Mouse (Mus musculus): ENCODE measurements around the gene St3gal6. TPM values are rescaled to one million over a fixed set of nuclear protein-coding genes. Genes with fewer than 3 reads are reported as not detected.

St3gal6 gene
- 8.7 and 10.2 TPM in 2 replicates for polyA plus RNA-seq (2016; fragmentation: Nextera tagmentation; extraction: Ambion mirVana)

DNA sequence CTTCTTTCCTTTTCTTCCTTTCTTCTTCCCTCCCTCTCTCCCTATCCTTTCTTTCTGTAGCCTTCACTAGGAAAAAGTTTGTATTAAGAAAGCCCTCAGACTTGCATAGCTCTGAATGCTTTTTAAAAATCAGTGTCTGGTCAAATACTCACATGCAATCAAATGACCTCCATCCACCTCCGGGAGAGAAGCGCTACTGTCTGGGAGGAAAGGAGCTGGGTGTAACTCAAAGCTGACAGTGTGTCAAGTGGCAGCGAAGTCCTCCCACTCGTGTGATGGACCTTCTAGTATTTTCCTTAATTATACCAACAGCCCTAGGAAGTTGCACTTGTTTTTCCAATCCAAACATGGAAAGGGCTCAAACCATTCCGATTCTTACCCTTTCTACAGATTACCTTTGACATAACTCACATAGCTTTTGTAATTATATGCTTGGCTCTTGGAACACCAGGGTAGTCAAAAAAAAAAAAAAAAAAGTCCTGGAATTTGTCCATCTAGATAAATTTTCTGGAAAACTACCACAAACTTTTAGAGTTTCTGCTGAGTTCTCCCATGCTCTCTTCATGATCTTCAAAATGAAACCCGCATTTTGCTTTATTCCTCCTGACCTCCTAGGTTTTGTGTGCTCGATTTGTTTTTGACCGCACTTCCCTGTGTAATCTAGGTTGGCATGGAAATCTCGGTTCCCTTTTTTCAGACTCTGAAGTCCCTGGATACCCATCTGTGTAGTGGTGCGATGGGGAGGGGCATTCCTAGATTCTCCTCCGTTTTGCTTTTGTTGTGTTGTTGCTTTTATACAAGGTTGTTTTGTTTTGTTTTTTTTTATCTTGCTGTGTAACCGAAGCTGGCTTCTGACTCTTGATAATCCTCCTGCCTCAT lies at the start of gene St3gal6:
Gene St3gal6, minus strand, starts transcription at position 272 of the 879 bp plus-strand sequence.
- no peaks in the 10 kb centered on the region for H3K36me3 ChIP-seq
- 86% methylated on average over 12 of the region's 12 CpGs for WGBS
- H3K27me3 ChIP-seq (ENCODE audit: insufficient read depth, poor library complexity, severe bottlenecking), result peaks cover 17% of the 10 kb centered on the region; the same call in 1 of the 2 replicates
- H3K9me3 ChIP-seq, result peaks cover 8% of the 10 kb centered on the region
- peak within 1 kb of the TSS; percentile 75 for H3K4me3 ChIP-seq
- peak within 1 kb of the TSS; percentile 92 for H3K27ac ChIP-seq
- no peak for DNase-seq (ENCODE audit: low spot score)
- peaks cover 16% of the 10 kb centered on the region; the same call in 1 of the 2 replicates for H3K4me1 ChIP-seq (replicated peaks)

DNA sequence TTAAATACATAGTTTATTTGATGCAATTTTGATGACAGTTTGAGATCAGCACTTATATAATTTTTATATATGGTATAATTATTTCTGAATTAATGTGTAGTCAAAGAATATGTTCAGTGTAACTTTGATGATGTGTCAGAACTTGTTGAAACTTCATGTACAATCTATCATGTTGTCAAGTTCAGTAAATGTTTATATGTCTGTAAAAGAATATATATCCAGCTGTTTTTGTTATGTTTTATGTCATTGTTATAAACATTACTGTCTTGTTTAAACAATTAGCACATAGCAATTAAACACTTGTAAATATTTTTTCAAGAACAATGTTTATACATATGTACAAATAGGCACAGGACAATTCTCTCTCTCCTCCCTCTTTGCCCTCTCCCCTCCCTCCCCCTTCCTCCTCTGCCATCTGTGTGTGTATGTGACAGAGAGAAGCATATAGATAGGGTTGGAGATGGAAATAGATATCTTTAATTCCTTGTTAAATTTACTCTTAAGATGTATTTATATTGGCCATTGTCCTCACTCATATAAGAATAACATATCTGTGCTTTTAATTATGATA lies 46.7 kb upstream of the St3gal6 start:
- DNase-seq (ENCODE audit: low spot score), result no peak
- Histone ChIP-seq H3K36me3 (no peaks in the 10 kb centered on the region), H3K4me1 (replicated peaks) (no peaks in the 10 kb centered on the region), H3K4me3 (no peak overlapping the region), H3K9me3 (no peaks in the 10 kb centered on the region), H3K27me3 (ENCODE audit: insufficient read depth, poor library complexity, severe bottlenecking) (no peaks in the 10 kb centered on the region), H3K27ac (no peak overlapping the region)

DNA sequence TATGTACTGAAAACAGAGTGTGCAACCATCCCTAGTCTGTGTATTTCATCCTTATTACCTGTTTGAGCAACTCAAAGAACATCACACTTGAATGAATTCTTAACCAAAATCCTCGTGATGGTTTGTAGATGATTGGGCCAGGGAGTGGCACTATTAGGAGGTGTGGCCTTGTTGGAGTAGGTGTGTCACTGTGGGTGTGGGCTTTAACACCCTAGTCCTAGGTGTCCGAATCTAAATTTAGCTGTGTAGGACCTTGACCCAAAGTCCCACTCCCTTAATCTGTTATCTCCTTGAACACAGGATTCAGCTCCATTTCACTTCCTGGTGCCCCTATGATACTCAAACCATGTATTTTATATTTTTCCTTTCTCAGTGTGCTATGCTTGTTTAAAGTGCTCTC lies 37.2 kb upstream of the St3gal6 start:
- WGBS, result 87% methylated on average over 2 of the region's 2 CpGs
- H3K4me3 ChIP-seq, result no peak overlapping the region
- DNase-seq (ENCODE audit: low spot score), result no peak
- no peaks in the 10 kb centered on the region for H3K4me1 ChIP-seq (replicated peaks)
- no peaks in the 10 kb centered on the region for H3K36me3 ChIP-seq
- H3K27ac ChIP-seq, result no peak overlapping the region
- H3K27me3 ChIP-seq (ENCODE audit: insufficient read depth, poor library complexity, severe bottlenecking), result no peaks in the 10 kb centered on the region
- no peaks in the 10 kb centered on the region for H3K9me3 ChIP-seq

DNA sequence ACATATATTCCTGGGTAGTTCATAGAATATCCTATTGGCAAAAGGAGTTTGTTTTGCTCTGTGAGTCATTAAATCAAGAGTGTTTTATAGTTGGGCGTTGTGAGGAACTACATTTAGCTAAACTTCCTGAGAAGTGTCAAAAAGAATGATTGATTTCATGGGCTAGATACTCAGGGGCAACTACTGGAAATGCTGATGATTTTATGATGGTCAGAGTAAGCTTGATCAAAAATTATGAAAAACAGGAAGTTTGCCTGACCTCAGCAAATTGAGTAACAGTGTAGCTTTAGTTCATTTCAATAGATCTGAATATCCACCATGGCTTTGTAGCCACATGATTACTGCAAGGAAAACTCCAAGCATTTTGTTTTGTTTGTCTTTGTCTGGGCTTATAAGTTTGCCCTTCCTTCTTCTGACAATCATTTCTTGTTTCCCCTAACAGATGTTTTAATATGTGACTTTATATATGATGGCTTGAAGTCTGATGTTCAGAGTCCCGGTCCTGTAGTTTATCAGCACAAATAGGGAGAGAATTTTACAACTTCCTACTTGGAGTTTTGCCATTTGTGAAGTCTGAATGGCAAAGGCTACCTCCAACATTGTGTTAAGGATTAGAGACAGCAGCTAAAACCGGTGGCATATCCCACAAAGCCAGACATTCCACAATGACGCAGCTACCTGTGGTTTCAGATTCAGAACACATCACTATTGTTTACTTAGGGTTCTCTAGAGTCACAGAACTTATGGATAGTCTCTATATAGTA lies 32.2 kb upstream of the St3gal6 start:
- 89% methylated on average over 4 of the region's 4 CpGs for WGBS
- H3K36me3 ChIP-seq, result no peaks in the 10 kb centered on the region

DNA sequence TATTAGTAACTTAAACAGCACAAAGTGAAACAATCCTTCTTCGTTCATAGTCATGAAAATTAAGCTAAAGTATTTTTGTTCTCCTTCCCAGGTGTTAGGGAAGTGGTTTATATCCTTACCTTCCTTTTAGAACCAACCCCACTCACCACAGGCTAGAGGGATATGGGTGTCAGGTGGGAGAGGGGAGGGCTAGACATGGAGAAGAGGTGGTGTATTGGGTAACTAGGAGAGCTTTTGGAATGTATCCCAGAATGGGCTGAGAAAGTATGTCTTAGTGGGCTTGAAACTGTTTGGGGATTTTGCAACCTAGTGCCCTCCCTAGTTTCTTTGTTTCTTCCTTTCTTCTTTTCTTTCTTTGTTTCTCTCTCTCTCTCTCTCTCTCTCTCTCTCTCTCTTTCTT lies 30.6 kb upstream of the St3gal6 start:
- 89% methylated on average over 1 of the region's 1 CpGs for WGBS

More for the DNA sequence above, 32.2 kb upstream of the St3gal6 start:
- no peak for DNase-seq (ENCODE audit: low spot score)
- Histone ChIP-seq H3K4me3 (no peak overlapping the region), H3K9me3 (no peaks in the 10 kb centered on the region), H3K27ac (no peak overlapping the region), H3K27me3 (ENCODE audit: insufficient read depth, poor library complexity, severe bottlenecking) (no peaks in the 10 kb centered on the region), H3K4me1 (replicated peaks) (no peaks in the 10 kb centered on the region)

DNA sequence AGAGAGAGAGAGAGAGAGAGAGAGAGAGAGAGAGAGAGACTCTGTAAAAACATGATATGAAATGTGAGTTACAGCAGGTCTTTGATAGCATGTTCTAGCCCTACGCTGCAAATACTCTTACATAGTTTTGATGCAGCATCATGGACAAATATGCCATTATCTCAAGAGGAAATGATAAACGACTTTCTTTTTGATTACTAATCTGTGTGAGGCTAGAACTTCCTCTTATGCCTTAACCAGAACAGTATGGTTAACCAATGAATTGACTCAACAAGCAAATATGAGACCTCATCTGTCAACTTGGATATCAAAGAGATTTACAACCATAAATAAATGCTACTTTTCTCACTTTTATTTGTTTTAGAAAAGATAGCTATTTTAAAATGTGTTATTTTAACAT lies 24.0 kb upstream of the St3gal6 start:
- H3K4me3 ChIP-seq, result no peak overlapping the region
- WGBS, result 77% methylated on average over 2 of the region's 2 CpGs

More for the DNA sequence above, 30.6 kb upstream of the St3gal6 start:
- Histone ChIP-seq H3K36me3 (no peaks in the 10 kb centered on the region), H3K4me3 (no peak overlapping the region), H3K4me1 (replicated peaks) (no peaks in the 10 kb centered on the region), H3K9me3 (no peaks in the 10 kb centered on the region), H3K27ac (no peak overlapping the region), H3K27me3 (ENCODE audit: insufficient read depth, poor library complexity, severe bottlenecking) (no peaks in the 10 kb centered on the region)
- no peak for DNase-seq (ENCODE audit: low spot score)

DNA sequence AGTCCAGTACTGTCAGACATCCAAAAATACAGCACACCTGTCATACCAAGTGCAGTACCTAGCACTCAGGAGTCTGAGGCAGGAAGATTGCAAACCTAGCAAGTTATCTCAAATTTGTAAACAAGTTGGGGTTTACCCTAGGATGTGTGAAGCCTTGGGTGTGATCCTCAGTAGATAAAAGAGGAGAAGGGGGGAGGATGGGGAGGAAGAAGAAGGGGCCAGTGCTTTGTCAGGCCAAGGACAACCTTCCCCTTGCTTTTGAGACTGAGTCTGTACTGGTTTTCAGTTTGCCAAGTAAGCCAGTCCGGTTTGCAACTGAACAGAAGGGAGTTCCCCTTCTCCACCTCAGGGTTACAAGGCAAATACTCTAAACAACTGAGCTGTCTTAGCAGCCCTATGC lies 22.1 kb upstream of the St3gal6 start:
- H3K4me1 ChIP-seq (replicated peaks), result no peaks in the 10 kb centered on the region
- H3K36me3 ChIP-seq, result no peaks in the 10 kb centered on the region
- no peak overlapping the region for H3K27ac ChIP-seq
- H3K27me3 ChIP-seq (ENCODE audit: insufficient read depth, poor library complexity, severe bottlenecking), result no peaks in the 10 kb centered on the region
- DNase-seq (ENCODE audit: low spot score), result no peak
- no peaks in the 10 kb centered on the region for H3K9me3 ChIP-seq
- no peak overlapping the region for H3K4me3 ChIP-seq
- WGBS, result 86% methylated on average over 1 of the region's 1 CpGs

More for the DNA sequence above, 24.0 kb upstream of the St3gal6 start:
- Histone ChIP-seq H3K27ac (no peak overlapping the region), H3K4me1 (replicated peaks) (no peaks in the 10 kb centered on the region), H3K36me3 (no peaks in the 10 kb centered on the region), H3K9me3 (no peaks in the 10 kb centered on the region), H3K27me3 (ENCODE audit: insufficient read depth, poor library complexity, severe bottlenecking) (no peaks in the 10 kb centered on the region)
- DNase-seq (ENCODE audit: low spot score), result no peak

DNA sequence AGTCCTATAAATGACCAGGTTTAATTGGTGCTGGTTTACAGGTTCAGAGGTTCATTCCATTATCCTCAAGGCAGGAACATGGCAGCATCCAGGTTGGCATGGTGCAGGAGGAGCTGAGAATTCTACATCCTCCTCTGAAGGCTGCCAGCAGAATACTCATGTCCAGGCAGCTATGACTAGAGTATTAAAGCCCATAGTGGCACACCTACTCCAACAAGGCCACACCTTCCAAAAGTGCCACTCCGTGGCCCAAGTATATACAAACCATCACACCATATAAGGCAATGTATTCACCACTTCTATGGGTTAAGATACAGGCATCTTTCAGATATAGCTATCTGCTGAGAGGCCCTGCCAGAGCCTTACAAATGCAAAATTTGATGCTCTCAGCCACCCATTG lies 15.4 kb upstream of the St3gal6 start:
- H3K4me3 ChIP-seq, result no peak overlapping the region
- no peaks in the 10 kb centered on the region for H3K9me3 ChIP-seq
- DNase-seq (ENCODE audit: low spot score), result no peak
- no peaks in the 10 kb centered on the region for H3K36me3 ChIP-seq
- 86% methylated on average over 1 of the region's 1 CpGs for WGBS
- H3K27me3 ChIP-seq (ENCODE audit: insufficient read depth, poor library complexity, severe bottlenecking), result no peaks in the 10 kb centered on the region
- no peaks in the 10 kb centered on the region for H3K4me1 ChIP-seq (replicated peaks)
- H3K27ac ChIP-seq, result no peak overlapping the region

DNA sequence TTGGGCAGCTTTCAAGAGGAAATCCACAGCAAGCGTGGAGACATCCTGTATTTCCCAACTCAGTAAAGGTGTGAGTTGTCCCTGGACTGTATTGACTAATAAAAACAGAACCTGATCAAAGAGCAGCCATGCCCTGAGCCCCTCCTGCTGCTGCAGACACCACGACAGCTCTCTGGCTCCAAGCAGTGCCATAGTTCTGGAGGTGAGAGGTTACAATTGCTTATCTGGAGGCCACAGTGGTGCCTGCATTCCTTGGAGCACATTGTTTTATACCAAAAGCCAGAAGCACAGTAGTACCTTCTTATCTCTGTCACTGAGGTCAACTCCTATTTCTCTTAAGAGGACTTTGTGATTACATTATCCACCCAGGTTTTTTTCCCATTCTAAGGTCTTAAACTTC lies 15.0 kb upstream of the St3gal6 start:
- no peak overlapping the region for H3K4me3 ChIP-seq
- no peaks in the 10 kb centered on the region for H3K27me3 ChIP-seq (ENCODE audit: insufficient read depth, poor library complexity, severe bottlenecking)
- H3K9me3 ChIP-seq, result no peaks in the 10 kb centered on the region
- no peak for DNase-seq (ENCODE audit: low spot score)
- H3K4me1 ChIP-seq (replicated peaks), result no peaks in the 10 kb centered on the region
- no peaks in the 10 kb centered on the region for H3K36me3 ChIP-seq
- WGBS, result 52% methylated on average over 2 of the region's 2 CpGs
- no peak overlapping the region for H3K27ac ChIP-seq

DNA sequence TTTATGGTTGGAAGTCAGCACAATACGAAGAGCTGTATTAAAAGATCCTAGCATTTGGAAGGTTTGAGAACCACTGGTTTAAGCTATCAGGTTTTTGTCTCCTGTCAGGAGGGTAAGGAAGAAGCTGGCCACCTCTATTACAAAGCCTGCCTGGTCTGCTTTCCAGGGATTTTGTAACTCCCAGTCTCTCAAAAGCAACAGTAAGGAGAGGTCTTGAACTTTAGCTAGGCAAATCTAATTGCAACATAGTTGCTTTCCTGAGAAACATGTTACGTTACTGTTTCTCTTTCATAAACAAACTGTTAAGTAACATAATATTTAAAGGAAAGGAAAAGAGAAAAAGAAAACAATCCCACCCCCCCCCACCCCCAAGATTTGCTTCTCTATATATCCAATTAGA lies 12.0 kb upstream of the St3gal6 start:
- Histone ChIP-seq H3K27ac (no peak overlapping the region), H3K4me1 (replicated peaks) (peaks cover 7% of the 10 kb centered on the region; the same call in 1 of the 2 replicates), H3K36me3 (no peaks in the 10 kb centered on the region), H3K27me3 (ENCODE audit: insufficient read depth, poor library complexity, severe bottlenecking) (no peaks in the 10 kb centered on the region), H3K9me3 (no peaks in the 10 kb centered on the region), H3K4me3 (no peak overlapping the region)
- no peak for DNase-seq (ENCODE audit: low spot score)
- WGBS, result 89% methylated on average over 2 of the region's 2 CpGs

DNA sequence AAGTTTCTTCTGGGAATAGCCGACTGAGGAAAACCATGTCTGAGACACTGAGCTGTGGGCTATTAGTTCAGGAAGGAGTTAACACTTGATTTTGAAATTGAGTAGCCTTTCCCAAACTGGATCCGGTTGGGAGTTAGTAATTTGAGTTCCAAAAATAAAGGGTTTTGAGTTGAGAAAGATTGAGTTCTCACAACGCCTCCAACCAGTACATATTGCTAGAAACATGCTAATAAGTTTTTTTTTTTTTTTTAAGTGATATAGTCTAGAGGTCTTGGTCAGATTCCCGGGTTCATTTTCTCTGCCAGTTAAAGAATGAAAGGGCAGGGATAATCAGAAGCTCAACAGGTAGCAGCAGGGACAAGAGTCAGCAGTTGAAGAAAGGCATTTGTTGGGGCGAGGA lies 11.2 kb upstream of the St3gal6 start:
- DNase-seq (ENCODE audit: low spot score), result no peak
- 63% methylated on average over 5 of the region's 5 CpGs for WGBS
- Histone ChIP-seq H3K4me3 (no peak overlapping the region), H3K9me3 (no peaks in the 10 kb centered on the region), H3K27me3 (ENCODE audit: insufficient read depth, poor library complexity, severe bottlenecking) (no peaks in the 10 kb centered on the region), H3K27ac (no peak overlapping the region), H3K36me3 (no peaks in the 10 kb centered on the region), H3K4me1 (replicated peaks) (peaks cover 7% of the 10 kb centered on the region; the same call in 1 of the 2 replicates)

DNA sequence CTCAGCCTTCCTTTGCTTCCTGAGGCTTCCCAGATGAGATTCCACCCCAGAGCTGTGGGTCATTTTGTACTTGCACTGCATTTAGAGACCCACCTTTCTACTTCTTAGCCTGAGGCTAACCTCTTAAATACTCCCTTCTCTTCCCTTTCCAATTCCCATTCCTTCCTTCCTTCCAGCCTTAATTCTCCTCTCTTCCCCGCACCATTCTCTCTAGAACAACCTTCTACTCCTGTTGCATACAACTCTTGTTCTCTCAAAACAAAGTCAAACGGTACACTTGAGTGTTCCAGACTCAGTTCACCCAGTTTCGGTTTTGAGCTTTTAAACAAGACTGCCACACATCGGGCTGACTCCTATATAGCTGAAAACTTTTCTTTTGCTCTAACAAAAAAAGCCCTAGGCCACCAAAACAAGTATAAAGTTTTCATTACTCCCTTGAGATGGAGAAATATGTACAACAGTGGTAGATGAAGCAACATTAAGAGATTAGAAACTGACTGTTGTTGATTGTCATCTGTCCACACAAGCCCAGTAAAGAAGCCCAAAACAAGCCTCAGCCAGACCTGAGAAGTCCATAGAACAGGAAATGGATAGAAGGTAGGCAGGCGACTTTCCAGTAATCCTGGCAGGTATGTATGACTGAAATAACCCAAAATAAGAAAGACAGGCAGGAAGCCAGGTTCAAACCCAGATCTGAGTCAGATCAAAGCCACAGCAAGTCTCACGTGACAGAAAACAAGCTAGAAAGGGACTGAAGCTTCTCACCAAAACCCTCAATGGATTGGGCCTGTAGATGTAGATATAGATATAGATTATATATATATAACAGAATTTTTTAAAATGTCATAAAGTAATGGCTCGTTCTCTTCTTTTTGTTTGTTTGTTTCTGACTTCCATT lies 10.5 kb upstream of the St3gal6 start:
- Histone ChIP-seq H3K27me3 (ENCODE audit: insufficient read depth, poor library complexity, severe bottlenecking) (no peaks in the 10 kb centered on the region), H3K27ac (no peak overlapping the region), H3K36me3 (no peaks in the 10 kb centered on the region), H3K4me1 (replicated peaks) (peaks cover 7% of the 10 kb centered on the region; the same call in 1 of the 2 replicates), H3K4me3 (no peak overlapping the region), H3K9me3 (no peaks in the 10 kb centered on the region)
- WGBS, result 86% methylated on average over 7 of the region's 7 CpGs
- no peak for DNase-seq (ENCODE audit: low spot score)

Measured in hindbrain, embryonic 10.5 days (tissue).